Mouse (Mus musculus) CH12.LX (cell line): ENCODE measurements around the gene Gtf2h2.

Experiments
- ELF1 ChIP-seq: IDR thresholded peaks from 2 replicates; pipeline ENCODE4 v1.6.1; 2014; ENCODE audit warnings: low read depth, mild to moderate bottlenecking, inconsistent platforms, low read length, improper control_type of control experiment
- ETS1 ChIP-seq: conservative IDR thresholded peaks from 2 replicates; pipeline ENCODE4 v1.6.1; 2012; ENCODE audit warnings: low read depth, mild to moderate bottlenecking, inconsistent platforms, low read length, improper control_type of control experiment, moderate library complexity

- TF ChIP-seq ETS1 (no peak), ELF1 (no peak)
Measured at GRCm38 (mm10) chr13:100493313-100493712, 934 bp upstream of the Gtf2h2 start.
